ENCODE assay signal across 9 mouse cellular contexts in genomic region chr9:89687503-89688226, GRCm38 (mm10). TPM values are rescaled to one million over a fixed set of nuclear protein-coding genes. Genes with fewer than 3 reads are reported as not detected.
A peak's percentile ranks its signal among the peaks of the same experiment; 100 is the strongest.
DNase-seq lines count a peak whose midpoint lies in the region; ATAC-seq lines count a peak whose summit lies in the region.
"Had no signal": no experiment of that assay in that cellular context is flagged by ENCODE, and none has a peak within 500 bp of the region (broad histone marks: within the 10 kb centered on the region; RNA-seq: fewer than 3 reads in every experiment).

No protein-coding gene starts in this region.

- ATAC-seq in megakaryocyte, adult 5-6 weeks (ENCODE audit: poor library complexity, severe bottlenecking), result peak; percentile 89
- no peak for ATAC-seq in erythroblast, adult 5-6 weeks (replicated peaks; ENCODE audit: low FRiP score, poor library complexity, severe bottlenecking)

- H3K27me3 ChIP-seq in embryonic facial prominence, embryonic 10.5 days (replicated peaks; ENCODE audit: low read depth, poor library complexity, severe bottlenecking), result no peaks in the 10 kb centered on the region

- no peaks in the 10 kb centered on the region for H3K4me1 ChIP-seq in embryonic facial prominence, embryonic 10.5 days

- H3K4me3 ChIP-seq in embryonic facial prominence, embryonic 10.5 days, result no peak overlapping the region

- H3K9me3 ChIP-seq in embryonic facial prominence, embryonic 10.5 days, result no peaks in the 10 kb centered on the region

- peak; percentile 14 for DNase-seq in left cerebral cortex, adult 11 months (ENCODE audit: low spot score)
- no peak for DNase-seq in left cerebral cortex, adult 18-20 months (ENCODE audit: low spot score in 2 of 2)
- DNase-seq in ES-CJ7 (ENCODE audit: low read depth, low spot score), result peak; percentile 56
- peak; percentile 23 for DNase-seq in embryonic facial prominence, embryonic 10.5 days (ENCODE audit: low spot score)
- no peak for DNase-seq in kidney, adult 18-20 months
- DNase-seq in cerebellum, adult 11-12 months, result no peak

- WGBS in embryonic facial prominence, embryonic 10.5 days, result 63% methylated on average over 10 of the region's 10 CpGs

- no peaks in the 10 kb centered on the region for H3K36me3 ChIP-seq in embryonic facial prominence, embryonic 10.5 days (replicated peaks)

- no peak overlapping the region for H3K27ac ChIP-seq in embryonic facial prominence, embryonic 10.5 days (replicated peaks)
- H3K27ac ChIP-seq: macrophage had no signal

RNA-seq across cellular contexts. Expression of gene Tmed3, which starts 17.2 kb away (rescaled TPM):
- total RNA-seq in left cerebral cortex, adult 18-20 months (2021), result 10 to 100 TPM; 26.2 to 28.6 TPM
- polyA plus RNA-seq in embryonic facial prominence, embryonic 10.5 days (2016; fragmentation: Nextera tagmentation; extraction: Ambion mirVana), result 43.3 and 45.6 TPM in 2 replicates
- 116 and 130 TPM in 2 replicates for total RNA-seq in megakaryocyte, adult 5-6 weeks (2015)
- total RNA-seq in megakaryocyte, adult 5-6 weeks (2017), result 114 and 127 TPM in 2 replicates
- 81.7 and 97.0 TPM in 2 replicates for total RNA-seq in erythroblast, adult 5-6 weeks (2015; ENCODE audit: low replicate concordance)
- 27.3 and 39.2 TPM in 2 replicates for total RNA-seq in erythroblast, adult 5-6 weeks (2017; ENCODE audit: low replicate concordance)

RNA-seq across cellular contexts. Expression of gene Ankrd34c, which starts 50.6 kb away (rescaled TPM):
- total RNA-seq in left cerebral cortex, adult 18-20 months (2021), result 10 to 100 TPM in 1 of 2 experiments, 1 to 10 TPM in 1; 9.1 to 12.3 TPM
- polyA plus RNA-seq in embryonic facial prominence, embryonic 10.5 days (2016; fragmentation: Nextera tagmentation; extraction: Ambion mirVana), result 0.05 TPM in 1 of 2 replicates, not detected in the other
- not detected in 2 replicates for total RNA-seq in megakaryocyte, adult 5-6 weeks (2015)
- total RNA-seq in megakaryocyte, adult 5-6 weeks (2017), result not detected in 2 replicates
- total RNA-seq in erythroblast, adult 5-6 weeks (2015; ENCODE audit: low replicate concordance), result 0.21 TPM in 1 of 2 replicates, not detected in the other
- not detected in 2 replicates for total RNA-seq in erythroblast, adult 5-6 weeks (2017; ENCODE audit: low replicate concordance)
- polyA plus RNA-seq: macrophage had no signal

Comparison
In these comparisons a context has a peak if more than half of its experiments do, and no peak if none do; other contexts are left out.
1. DNase-seq: peak in left cerebral cortex, adult 11 months (single experiment), ES-CJ7 (single experiment) and embryonic facial prominence, embryonic 10.5 days (single experiment); none in left cerebral cortex, adult 18-20 months (0 of 2), kidney, adult 18-20 months (single experiment) and cerebellum, adult 11-12 months (single experiment).
2. RNA of gene Ankrd34c, which starts 50.6 kb away (total RNA-seq): 9.1 to 12.3 TPM in left cerebral cortex, adult 18-20 months; not detected in megakaryocyte, adult 5-6 weeks and 0.21 TPM in erythroblast, adult 5-6 weeks; every median in the first group is over 4 times any median in the second.